Mouse (Mus musculus): Measurements from ENCODE around the gene Ccdc181.
"Not testable (repeated sequence)": the region's sequence is repeated elsewhere in the genome, so short reads cannot be mapped to it uniquely, and the experiment has no call there.

Ccdc181 gene

GRCm38 (mm10) chr1:164275455-164275954 is at the start of gene Ccdc181:
Gene Ccdc181, plus strand, starts transcription at chr1:164275585.
- in situ Hi-C loops (cut with MboI; ENCODE audit: unreplicated experiment in 2 of 2): no loop called here

DNA sequence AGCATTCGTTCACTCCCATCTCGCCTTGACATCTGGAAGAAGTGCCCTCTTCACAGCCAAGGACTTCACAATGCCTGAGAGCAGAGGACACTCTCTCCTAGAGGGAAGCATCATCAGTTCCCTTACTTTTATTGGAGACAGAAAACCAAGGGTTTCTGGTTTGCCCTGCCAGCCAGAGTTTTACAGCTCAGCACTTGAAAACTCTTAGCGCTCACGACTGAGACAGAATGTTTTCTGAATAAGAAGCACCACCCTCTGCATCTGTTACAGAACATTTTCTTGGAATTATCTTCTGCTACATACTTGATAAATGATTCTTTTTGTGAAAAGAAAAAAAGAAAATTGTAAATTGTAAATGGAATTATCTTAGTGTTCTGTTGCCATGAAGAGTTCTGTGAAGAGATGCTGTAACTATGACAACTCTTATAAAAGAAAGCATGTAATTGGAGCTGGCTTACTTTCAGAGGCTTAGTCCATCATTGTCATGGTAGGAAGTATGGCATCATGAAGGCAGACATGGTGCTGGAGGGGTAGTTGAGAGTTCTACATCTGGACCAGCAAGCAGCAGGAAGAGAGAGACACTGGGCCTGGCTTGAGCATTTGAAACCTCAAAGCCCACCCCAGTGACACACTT is 43.3 kb upstream of the Ccdc181 start:
- in situ Hi-C loops (cut with MboI; ENCODE audit: unreplicated experiment in 2 of 2): not testable (repeated sequence)

DNA sequence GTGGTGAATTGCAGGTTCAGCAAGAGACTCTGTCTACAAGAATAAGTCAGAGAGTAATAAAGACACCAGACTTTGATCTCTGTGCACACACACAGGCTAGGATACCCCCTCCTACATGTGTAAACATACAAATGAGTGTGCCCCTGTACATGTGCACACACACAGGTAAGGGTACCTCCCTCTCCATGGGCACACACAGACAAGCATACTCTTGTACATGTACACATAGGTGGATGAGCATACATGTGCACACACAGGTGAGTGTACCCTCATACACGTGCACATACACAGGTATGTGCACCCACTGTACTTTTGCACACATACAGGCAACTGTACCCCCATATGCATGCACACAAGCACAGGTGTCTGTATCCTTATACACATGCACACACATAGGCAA is 41.9 kb upstream of the Ccdc181 start:
- in situ Hi-C loops (cut with MboI; ENCODE audit: unreplicated experiment in 2 of 2): no loop called here

DNA sequence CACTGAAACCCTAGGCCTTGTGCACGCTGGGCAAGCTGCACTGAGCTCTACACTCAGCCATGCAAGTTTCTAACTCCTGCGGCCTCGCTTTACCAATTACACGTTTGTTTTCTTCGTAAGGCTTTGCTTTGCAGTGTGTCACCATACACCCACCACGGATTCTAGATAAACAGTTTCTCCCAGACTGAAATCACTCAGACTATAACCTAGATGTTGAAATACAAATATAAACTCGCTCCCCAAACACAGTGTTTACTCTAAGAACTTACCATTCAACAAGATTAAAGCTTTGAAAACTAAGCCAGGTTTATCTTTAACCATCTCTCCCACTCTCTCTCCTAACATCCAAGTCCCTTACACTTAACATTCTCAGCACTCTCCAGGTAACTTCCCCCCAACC is 40.3 kb upstream of the Ccdc181 start:
- in situ Hi-C loops (cut with MboI; ENCODE audit: unreplicated experiment in 2 of 2): no loop called here

DNA sequence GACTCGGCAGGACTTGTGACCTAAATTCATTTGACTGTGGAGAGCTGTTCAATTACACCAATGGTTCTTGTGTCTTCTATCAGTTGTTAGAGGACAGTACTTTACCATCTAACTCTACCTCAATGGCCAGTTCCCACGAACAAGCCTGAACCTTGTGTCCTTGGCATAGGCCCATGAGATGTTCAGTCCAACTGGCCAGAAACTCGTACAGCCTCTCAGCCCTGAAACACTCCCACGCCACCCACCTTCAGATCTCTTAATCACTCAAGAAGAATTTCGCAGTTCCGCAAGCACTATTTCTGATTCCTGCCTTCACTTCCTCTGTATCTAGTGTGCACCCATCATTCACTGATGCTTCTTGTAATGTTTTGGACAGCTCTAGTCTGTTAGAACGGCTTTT is 39.3 kb upstream of the Ccdc181 start:
- in situ Hi-C loops (cut with MboI; ENCODE audit: unreplicated experiment in 2 of 2): no loop called here

DNA sequence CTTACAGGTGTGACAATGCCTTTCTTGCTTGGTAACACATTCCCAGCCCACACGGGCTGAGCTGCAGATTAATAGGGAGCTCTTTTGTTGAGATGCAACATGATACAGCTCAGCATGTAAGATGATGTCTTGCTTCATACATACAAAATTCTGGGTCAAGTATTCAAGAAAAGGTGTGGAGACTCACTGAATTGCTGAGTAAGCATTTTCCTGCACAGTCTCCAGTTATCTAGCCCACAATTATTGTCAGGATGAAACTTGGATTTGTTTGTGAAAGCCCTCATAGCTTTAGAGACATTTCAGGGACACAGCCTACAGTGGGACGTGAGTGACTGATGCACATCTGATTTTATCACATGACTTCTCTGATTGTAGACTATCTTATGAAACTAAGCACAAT is 33.9 kb upstream of the Ccdc181 start:
- in situ Hi-C loops (cut with MboI; ENCODE audit: unreplicated experiment in 2 of 2): no loop called here

GRCm38 (mm10) chr1:164242809-164243208 is 32.6 kb upstream of the Ccdc181 start:
- in situ Hi-C loops (cut with MboI; ENCODE audit: unreplicated experiment in 2 of 2): no loop called here

DNA sequence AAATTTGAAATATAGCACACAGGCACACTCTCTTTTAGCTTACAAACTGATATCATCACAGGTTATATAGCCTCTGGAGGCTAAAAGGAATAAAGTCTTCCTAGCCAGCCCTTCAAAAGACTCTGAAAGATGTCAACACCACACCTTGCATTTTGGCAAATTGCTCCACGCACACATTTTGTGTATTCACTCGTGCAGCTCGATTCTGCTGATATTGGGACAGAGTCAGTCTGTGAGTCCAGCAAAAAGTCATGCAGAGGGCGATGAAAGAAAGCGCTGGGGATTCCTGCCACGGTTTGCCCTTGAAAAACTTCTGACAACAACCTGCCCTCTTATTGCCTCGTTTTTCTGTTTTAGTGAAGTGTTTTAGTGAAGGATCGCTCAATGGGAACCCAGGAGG is 27.9 kb upstream of the Ccdc181 start:
- in situ Hi-C loops (cut with MboI; ENCODE audit: unreplicated experiment in 2 of 2): no loop called here

- in situ Hi-C loops (cut with MboI; ENCODE audit: unreplicated experiment in 2 of 2): no loop called here
These were observed 27.4 kb upstream of the Ccdc181 start for GRCm38 (mm10) chr1:164247971-164248370.

- in situ Hi-C loops (cut with MboI; ENCODE audit: unreplicated experiment in 2 of 2): no loop called here
These were observed 26.7 kb upstream of the Ccdc181 start, which contains the start of gene Slc19a2 for GRCm38 (mm10) chr1:164248465-164249331. Gene Slc19a2, plus strand, starts transcription at chr1:164249046.

DNA sequence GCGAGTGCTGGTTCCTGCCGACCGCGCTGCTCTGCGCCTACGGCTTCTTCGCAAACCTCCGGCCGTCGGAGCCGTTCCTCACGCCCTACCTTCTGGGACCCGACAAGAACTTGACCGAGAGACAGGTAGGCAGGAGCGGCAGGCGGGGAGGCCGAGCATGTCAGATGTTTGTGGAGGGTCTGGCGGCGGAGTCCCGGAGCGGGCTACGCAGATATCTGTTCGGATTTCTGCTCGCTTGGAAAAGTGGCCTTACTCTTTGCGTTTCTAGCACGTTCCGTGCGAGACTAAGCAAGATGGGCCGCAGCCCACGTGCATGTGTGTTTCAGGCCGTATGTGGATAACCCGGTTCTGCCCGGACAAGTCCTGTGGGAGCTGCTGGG is 26.1 kb upstream of the Ccdc181 start:
- in situ Hi-C loops (cut with MboI; ENCODE audit: unreplicated experiment in 2 of 2): no loop called here

DNA sequence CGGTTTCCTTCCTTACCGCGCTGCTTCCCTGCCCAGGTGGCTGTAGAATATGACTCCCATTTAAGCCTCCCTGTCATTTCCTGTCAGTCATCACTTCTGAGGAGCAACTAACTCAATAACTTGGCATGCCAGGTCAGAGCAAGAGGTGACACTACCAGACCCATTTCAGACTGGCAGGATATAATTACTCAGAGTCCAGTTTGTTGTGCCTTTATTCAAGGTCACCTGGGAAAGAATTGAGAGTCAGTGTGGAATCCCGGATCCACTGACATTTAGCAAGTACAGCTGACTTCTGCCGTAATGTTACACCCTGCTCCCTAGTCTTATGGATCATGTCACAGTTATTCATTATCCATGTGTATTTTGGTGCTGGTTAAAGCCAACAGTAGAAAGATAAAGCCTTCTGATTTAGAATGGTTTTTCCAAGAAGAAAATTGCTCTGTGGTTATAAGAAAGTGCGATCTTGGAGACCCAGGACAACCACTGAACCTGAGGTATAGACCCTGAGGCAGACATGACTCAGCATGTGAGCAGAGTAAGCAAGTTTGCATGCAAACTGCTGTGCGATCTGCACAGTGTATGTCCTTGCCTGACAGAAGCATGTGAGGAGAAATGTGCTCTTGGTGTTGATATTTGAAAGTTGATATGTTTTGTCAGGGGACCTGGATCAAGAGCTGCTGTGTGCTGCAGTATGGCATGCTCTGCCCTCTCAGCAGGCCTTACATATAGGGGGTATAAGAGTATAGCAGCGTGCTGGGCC is 24.8 kb upstream of the Ccdc181 start:
- in situ Hi-C loops (cut with MboI; ENCODE audit: unreplicated experiment in 2 of 2): no loop called here

DNA sequence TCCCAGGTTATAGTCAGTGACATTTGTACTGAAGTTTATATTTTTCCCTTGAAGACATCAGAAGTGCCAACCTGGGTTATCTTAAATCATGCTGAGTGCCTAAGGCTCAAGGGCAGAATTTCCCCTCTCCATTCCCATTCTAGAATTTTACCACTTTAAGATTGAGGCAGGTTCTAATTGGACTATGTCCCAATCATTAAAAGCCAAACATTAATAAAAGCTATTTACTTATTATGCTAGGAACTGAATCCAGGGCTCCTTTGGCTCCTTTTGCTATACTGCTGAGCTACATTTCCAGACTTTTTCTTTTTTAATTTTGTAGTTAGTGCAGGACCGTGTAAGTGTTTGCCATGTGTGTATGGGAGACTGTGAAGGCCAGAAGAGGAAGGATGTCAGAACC is 23.9 kb upstream of the Ccdc181 start:
- in situ Hi-C loops (cut with MboI; ENCODE audit: unreplicated experiment in 2 of 2): no loop called here

- in situ Hi-C loops (cut with MboI; ENCODE audit: unreplicated experiment in 2 of 2): no loop called here
These were observed 22.8 kb upstream of the Ccdc181 start for GRCm38 (mm10) chr1:164252551-164252950.

GRCm38 (mm10) chr1:164254836-164255235 is 20.5 kb upstream of the Ccdc181 start:
- in situ Hi-C loops (cut with MboI; ENCODE audit: unreplicated experiment in 2 of 2): no loop called here

DNA sequence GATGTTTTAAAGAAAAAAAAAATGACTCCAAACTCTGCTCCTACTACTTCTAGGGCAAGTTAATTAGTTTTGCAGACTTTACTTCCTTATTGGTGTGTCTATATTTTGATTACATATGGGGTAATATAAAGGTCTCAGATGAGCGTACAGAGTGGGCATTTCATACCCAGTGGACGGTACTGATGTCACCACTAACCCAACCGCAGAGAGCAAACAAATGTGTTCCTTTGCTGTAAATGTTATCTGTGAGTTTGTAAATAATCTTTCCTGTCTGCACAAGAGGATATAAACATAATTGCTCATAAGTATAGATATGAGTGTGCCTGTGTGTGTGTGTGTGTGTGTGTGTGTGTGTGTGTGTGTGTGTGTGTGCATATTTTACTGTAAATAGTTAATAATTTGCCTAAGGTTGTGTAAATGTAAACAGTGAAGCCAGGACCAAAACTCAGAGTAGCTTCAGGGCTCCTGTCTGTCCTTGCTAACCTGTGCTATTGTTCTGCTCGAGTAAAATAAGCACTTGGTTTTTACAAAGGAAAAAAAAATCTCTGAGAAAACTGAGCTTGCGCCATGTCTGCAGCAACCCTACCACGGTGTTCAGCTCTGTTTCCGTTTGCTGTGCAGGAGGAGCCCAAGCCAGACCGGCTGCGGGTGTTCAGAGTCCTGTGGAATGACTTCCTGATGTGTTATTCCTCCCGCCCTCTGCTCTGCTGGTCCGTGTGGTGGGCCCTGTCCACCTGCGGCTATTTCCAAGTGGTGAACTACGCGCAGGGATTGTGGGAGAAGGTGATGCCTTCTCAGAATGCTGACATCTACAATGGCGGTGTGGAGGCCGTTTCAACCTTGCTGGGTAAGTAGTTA is 15.0 kb upstream of the Ccdc181 start:
- in situ Hi-C loops (cut with MboI; ENCODE audit: unreplicated experiment in 2 of 2): no loop called here

DNA sequence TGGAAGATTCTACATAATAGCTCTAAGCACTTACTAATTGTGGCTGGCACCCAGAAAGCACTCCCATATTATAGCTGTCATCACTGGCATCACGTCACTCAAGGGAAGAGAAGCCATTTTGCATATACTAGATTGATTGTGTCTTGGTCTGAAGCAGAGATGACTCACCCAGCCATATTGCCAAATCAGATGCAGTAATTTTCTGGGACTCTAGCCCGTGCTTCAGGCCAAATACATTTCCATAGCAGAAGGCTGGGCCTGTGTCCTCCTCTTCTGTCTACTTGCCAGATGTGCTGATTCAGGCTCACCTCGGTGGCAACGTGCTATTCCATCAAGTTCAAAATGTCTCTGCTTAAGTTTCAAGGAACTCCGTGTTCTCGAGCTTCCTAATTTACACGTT is 13.8 kb upstream of the Ccdc181 start:
- in situ Hi-C loops (cut with MboI; ENCODE audit: unreplicated experiment in 2 of 2): no loop called here

DNA sequence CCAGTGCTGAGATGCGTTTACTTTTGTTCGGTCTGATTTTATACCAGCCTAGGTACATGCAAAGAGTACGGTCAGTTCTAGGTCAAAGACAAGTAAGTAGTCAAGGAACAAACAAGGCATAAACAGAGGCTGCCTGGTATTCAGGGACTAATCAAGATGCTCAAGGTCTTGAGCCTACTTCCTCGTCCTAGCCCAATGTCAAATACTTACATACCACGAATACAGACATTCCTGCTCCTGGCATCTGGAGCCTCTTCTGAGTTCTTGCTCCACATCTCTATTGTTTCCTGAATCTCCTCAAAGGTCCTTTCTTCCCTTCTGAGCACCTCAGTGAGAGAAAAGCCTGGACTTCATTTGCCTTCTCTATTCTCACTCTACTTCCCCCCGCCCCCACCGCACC is 4.4 kb upstream of the Ccdc181 start:
- in situ Hi-C loops (cut with MboI; ENCODE audit: unreplicated experiment in 2 of 2): no loop called here

DNA sequence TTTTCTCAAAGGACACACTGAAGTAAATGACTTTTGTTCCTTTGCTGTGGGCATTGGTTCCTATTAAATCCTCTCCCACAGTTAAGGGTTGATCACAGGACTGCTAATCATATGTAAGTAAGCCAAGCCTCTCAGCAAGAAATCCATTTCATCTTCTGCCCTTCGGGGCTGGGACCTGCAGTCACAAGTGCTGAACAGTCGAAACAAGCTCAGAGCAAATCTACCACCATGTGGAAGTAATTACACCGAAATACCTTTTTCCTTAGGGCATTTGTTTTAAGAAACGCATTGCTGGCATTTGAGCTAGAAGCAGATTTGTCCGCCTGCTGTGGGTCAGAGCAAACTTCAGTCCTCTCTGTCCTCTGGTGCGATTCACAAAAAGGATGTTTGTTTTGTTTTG is 1.7 kb upstream of the Ccdc181 start:
- in situ Hi-C loops (cut with MboI; ENCODE audit: unreplicated experiment in 2 of 2): no loop called here

DNA sequence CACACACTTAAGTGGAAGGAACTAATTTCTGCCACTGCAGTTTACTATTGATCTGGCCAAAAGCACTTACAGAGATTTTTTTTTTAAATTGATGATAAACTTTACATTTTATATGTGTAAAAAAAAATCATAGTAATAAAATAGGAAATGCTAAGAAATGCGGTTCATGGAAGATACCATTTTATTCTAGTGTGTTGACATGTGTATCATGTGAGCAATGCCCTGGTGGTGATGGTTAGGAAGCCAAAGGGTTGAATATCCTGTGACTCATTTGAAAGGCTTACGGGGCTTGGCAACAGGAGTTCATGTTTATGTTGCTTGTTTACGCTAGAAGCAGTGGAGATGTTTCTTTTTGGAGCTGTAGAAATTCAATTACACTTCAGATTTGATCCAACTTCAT is 1.2 kb downstream of the Ccdc181 start:
- in situ Hi-C loops (cut with MboI; ENCODE audit: unreplicated experiment in 2 of 2): no loop called here

Measured in v-Abl transformed pro-B cells (cell line).